Mouse (Mus musculus): ENCODE measurements around the gene Smarcb1.

Smarcb1 gene

GRCm38 (mm10) chr10:75921026-75921725, at the start of gene Smarcb1:
TSS of gene Smarcb1 (minus strand) at chr10:75921617.
- DNase-seq, result peak; percentile 97

GRCm38 (mm10) chr10:75954381-75954811, 33.0 kb upstream of the Smarcb1 start, which contains the start of gene Gm5134:
TSS of gene Gm5134 (plus strand) at chr10:75954514.
- no peak for DNase-seq

- DNase-seq, result peak in 1 of 2 experiments; percentile 79
These were observed 30.1 kb upstream of the Smarcb1 start for GRCm38 (mm10) chr10:75951424-75952050.

- peak; percentile 30 to 70 for DNase-seq
These were observed 29.4 kb upstream of the Smarcb1 start for GRCm38 (mm10) chr10:75950791-75951210.

- DNase-seq, result peak; percentile 36 to 51
These were observed 27.9 kb upstream of the Smarcb1 start for GRCm38 (mm10) chr10:75949053-75950045.

- DNase-seq, result no peak
These were observed 26.7 kb upstream of the Smarcb1 start for GRCm38 (mm10) chr10:75948079-75948478.

- no peak for DNase-seq
These were observed 24.5 kb upstream of the Smarcb1 start for GRCm38 (mm10) chr10:75945896-75946295.

- DNase-seq, result no peak
These were observed 23.8 kb upstream of the Smarcb1 start for GRCm38 (mm10) chr10:75945213-75945612.

- peak in 1 of 2 experiments; percentile 45 for DNase-seq
These were observed 22.8 kb upstream of the Smarcb1 start for GRCm38 (mm10) chr10:75944066-75944772.

- no peak for DNase-seq
These were observed 21.5 kb upstream of the Smarcb1 start, which contains the start of gene Vpreb3 for GRCm38 (mm10) chr10:75942736-75943477. TSS of gene Vpreb3 (plus strand) at chr10:75943057.

GRCm38 (mm10) chr10:75941042-75941824, 19.8 kb upstream of the Smarcb1 start:
- DNase-seq, result no peak

- DNase-seq, result peak; percentile 40 to 59
These were observed 19.1 kb upstream of the Smarcb1 start, which contains the start of gene Gm867 for GRCm38 (mm10) chr10:75940520-75940919. TSS of gene Gm867 (minus strand) at chr10:75940672.

- peak in 1 of 2 experiments; percentile 21 for DNase-seq
These were observed 18.2 kb upstream of the Smarcb1 start for GRCm38 (mm10) chr10:75939481-75940234.

GRCm38 (mm10) chr10:75937851-75938643, 16.6 kb upstream of the Smarcb1 start:
- peak; percentile 34 to 68 for DNase-seq

GRCm38 (mm10) chr10:75936909-75937667, 15.7 kb upstream of the Smarcb1 start:
- peak in 1 of 2 experiments; percentile 64 for DNase-seq

- peak; percentile 92 to 96 for DNase-seq
These were observed 14.5 kb upstream of the Smarcb1 start, which contains the start of gene Mmp11 for GRCm38 (mm10) chr10:75935680-75936541. TSS of gene Mmp11 (minus strand) at chr10:75936496.

- no peak for DNase-seq
These were observed 13.6 kb upstream of the Smarcb1 start for GRCm38 (mm10) chr10:75934991-75935390.
